Mouse (Mus musculus): Measurements from ENCODE around the gene Cep350.

Cep350 gene

DNA sequence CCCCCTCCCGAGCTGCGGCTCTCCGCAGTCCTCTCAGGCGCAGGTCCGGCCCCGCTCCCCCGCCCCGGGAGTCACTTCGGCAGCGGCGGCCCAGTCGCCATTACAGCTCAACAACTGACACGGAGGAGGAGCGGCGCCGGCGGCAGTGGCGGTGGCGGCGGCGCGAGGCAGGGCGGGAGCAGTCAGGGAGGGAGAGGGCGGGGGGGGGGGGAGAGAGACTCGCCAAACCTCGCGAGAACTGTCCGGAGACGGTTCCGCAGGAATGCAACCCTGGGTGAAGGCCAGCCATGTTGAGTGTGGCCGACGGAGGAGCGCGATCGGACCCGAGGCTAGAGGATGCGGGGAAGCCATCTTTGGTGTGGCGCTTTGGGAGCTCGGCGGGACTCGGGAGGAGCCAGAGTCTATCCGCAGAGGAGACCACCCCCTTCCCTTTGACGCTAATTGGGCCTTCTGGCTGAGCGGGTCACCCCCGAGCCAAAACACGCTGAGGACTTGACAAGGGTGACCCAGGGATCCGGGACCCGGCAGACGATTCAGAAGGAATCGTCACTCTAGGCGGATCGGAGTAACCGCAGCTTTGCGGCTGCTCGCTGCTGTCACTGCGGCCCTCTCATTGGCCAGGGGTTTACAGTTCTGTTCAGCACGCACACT, at the start of gene Cep350:
Gene Cep350, minus strand, starts transcription at position 188 of the 651 bp plus-strand sequence.
- H3K4me3 ChIP-seq (replicated peaks; ENCODE audit: low read length): peak within 1 kb of the TSS; percentile 98
- peaks cover 17% of the 10 kb centered on the region for H3K4me1 ChIP-seq (replicated peaks; ENCODE audit: low read depth, low read length)
- H3K27me3 ChIP-seq (ENCODE audit: insufficient read depth, low read length): no peaks in the 10 kb centered on the region
- no peaks in the 10 kb centered on the region for H3K9me3 ChIP-seq (ENCODE audit: low read length)
- H3K36me3 ChIP-seq (ENCODE audit: insufficient read depth, low read length): no peaks in the 10 kb centered on the region
- TF ChIP-seq CTCF (conservative IDR thresholded peaks at IDR 0.05; ENCODE audit: low read length) (no peak), NANOG (IDR thresholded peaks at IDR 0.05; ENCODE audit: borderline replicate concordance, low read length) (no peak), POU5F1 (IDR thresholded peaks at IDR 0.05; ENCODE audit: borderline replicate concordance, low read length) (no peak)

DNA sequence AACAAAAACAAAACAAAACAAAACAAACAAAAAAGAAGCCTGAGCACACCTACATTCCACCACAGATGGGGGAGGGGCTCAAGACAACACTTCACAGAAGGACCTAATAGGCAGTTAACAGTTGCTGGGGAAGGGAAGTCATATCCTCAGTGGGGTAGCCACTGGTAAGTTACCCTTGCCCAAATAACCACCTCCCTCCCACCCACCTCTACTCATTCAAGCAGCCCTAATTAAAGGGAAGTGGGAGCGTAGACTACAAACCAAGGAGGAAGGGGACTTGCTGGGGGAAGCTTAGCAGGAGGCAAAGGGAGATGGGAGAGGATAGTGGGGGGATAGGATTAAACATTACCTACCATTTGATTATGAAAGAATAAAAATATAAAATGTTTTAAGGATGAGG, 47.3 kb upstream of the Cep350 start:
- Histone ChIP-seq H3K9me3 (ENCODE audit: low read length) (no peaks in the 10 kb centered on the region), H3K36me3 (ENCODE audit: insufficient read depth, low read length) (peaks cover 36% of the 10 kb centered on the region), H3K4me3 (replicated peaks; ENCODE audit: low read length) (no peak overlapping the region), H3K27me3 (ENCODE audit: insufficient read depth, low read length) (no peaks in the 10 kb centered on the region), H3K4me1 (replicated peaks; ENCODE audit: low read depth, low read length) (peaks cover 11% of the 10 kb centered on the region; the same call in 1 of the 2 replicates)
- TF ChIP-seq CTCF (conservative IDR thresholded peaks at IDR 0.05; ENCODE audit: low read length): no peak

DNA sequence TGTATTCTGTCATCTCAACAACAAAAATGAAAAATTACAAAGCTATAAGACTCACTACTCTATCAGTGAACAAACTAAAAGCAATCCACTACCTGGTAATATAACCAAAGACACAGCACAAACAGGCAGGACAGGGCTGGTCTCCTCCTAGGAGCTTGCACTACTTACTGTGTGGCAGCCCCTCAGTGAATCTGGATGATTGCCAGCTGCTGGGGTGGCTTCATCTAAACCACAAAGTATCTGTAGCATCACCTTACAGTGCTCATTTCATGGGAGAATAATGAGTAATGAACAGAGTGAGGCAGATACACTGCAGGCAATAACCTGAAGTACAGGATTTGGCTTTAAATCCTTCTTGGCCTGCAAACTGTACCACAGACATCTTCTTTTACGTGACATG, 46.7 kb upstream of the Cep350 start:
- no peaks in the 10 kb centered on the region for H3K27me3 ChIP-seq (ENCODE audit: insufficient read depth, low read length)
- H3K4me3 ChIP-seq (replicated peaks; ENCODE audit: low read length): no peak overlapping the region

DNA sequence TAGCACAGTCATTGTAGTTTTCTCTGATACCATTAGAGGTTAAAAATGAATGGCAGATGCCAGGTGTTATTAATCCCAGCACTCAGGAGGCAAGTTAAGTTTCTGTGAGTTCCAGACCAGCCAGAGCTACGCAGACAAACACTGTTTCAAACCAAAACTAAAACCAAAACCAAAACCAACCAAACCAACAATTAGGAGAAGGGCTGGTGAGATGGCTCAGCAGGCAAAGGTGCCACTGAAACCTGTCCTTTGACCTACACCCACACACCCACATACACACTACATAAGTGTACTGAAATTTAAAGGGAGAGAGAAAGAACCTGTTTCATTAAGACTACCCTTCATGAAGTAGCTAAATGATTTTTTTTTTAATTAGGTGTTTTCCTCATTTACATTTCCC, 35.9 kb upstream of the Cep350 start:
- H3K4me3 ChIP-seq (replicated peaks; ENCODE audit: low read length): no peak overlapping the region
- H3K27me3 ChIP-seq (ENCODE audit: insufficient read depth, low read length): no peaks in the 10 kb centered on the region
- peaks cover 8% of the 10 kb centered on the region for H3K4me1 ChIP-seq (replicated peaks; ENCODE audit: low read depth, low read length)
- TF ChIP-seq CTCF (conservative IDR thresholded peaks at IDR 0.05; ENCODE audit: low read length): no peak
- no peak for TF ChIP-seq NANOG (IDR thresholded peaks at IDR 0.05; ENCODE audit: borderline replicate concordance, low read length)
- no peak for TF ChIP-seq POU5F1 (IDR thresholded peaks at IDR 0.05; ENCODE audit: borderline replicate concordance, low read length)
- H3K9me3 ChIP-seq (ENCODE audit: low read length): no peaks in the 10 kb centered on the region
- peaks cover 33% of the 10 kb centered on the region for H3K36me3 ChIP-seq (ENCODE audit: insufficient read depth, low read length)

More for the DNA sequence above, 46.7 kb upstream of the Cep350 start:
- H3K36me3 ChIP-seq (ENCODE audit: insufficient read depth, low read length): peaks cover 35% of the 10 kb centered on the region
- TF ChIP-seq CTCF (conservative IDR thresholded peaks at IDR 0.05; ENCODE audit: low read length): no peak
- peaks cover 9% of the 10 kb centered on the region; the same call in 1 of the 2 replicates for H3K4me1 ChIP-seq (replicated peaks; ENCODE audit: low read depth, low read length)
- H3K9me3 ChIP-seq (ENCODE audit: low read length): no peaks in the 10 kb centered on the region

DNA sequence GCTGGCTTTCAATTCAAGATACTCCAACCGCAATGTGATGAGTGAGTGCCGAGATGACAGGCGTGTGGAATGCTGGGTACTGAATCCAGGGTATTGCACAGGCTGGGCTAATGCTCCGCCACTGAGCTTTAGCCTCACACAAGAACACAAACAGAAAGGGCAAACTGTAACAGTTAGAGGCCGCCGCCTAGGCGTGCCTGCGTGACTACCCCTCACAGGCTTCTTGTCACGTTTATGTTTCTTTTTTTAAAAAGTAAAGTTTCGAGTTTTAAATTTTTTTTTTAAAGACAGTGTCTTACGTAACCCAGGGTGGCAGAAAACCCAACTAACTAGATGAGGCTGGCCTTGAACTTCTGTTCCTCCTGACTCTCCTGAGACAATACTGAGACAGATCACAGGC, 32.9 kb upstream of the Cep350 start:
- Histone ChIP-seq H3K4me1 (replicated peaks; ENCODE audit: low read depth, low read length) (peaks cover 14% of the 10 kb centered on the region), H3K9me3 (ENCODE audit: low read length) (no peaks in the 10 kb centered on the region), H3K27me3 (ENCODE audit: insufficient read depth, low read length) (no peaks in the 10 kb centered on the region), H3K36me3 (ENCODE audit: insufficient read depth, low read length) (peaks cover 16% of the 10 kb centered on the region), H3K4me3 (replicated peaks; ENCODE audit: low read length) (no peak overlapping the region)
- TF ChIP-seq NANOG (IDR thresholded peaks at IDR 0.05; ENCODE audit: borderline replicate concordance, low read length): no peak
- no peak for TF ChIP-seq CTCF (conservative IDR thresholded peaks at IDR 0.05; ENCODE audit: low read length)
- no peak for TF ChIP-seq POU5F1 (IDR thresholded peaks at IDR 0.05; ENCODE audit: borderline replicate concordance, low read length)

DNA sequence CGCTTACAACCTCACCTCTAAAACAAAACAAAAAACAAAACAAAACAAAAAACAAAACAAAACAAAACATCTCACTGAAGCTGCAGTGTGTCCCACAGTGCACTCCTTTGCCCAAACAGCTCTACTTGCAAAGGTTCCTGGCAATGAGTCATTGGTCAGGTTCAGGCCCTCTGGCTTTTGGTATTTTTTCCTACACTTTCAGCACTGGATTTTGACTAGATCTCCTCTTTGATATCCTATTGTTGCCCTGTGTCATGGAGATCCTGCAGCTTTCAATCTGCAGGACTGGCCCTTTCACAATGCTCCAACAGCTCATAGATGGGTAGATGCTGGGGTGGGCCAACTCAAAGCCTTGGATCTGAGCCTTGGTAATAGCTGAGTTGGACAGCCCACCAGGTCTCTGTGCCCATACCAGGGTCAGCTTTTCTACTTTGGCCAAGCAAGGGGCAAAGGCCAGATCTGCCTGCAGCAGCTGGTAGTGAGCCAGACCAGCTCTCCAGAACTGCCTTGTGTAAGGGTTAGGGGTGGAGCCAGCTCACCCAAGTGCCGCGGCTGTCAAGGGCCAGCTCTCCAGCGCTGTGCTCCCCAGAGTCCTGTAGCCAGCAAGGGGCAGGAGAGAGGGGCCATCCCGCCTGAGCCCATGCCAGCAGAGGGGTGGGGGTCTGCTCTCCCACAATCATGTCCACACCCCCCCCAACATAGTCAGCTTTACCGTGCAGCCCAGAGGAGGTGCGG, 30.3 kb upstream of the Cep350 start:
- no peaks in the 10 kb centered on the region for H3K9me3 ChIP-seq (ENCODE audit: low read length)
- TF ChIP-seq POU5F1 (IDR thresholded peaks at IDR 0.05; ENCODE audit: borderline replicate concordance, low read length): no peak
- TF ChIP-seq CTCF (conservative IDR thresholded peaks at IDR 0.05; ENCODE audit: low read length): no peak
- TF ChIP-seq NANOG (IDR thresholded peaks at IDR 0.05; ENCODE audit: borderline replicate concordance, low read length): no peak

DNA sequence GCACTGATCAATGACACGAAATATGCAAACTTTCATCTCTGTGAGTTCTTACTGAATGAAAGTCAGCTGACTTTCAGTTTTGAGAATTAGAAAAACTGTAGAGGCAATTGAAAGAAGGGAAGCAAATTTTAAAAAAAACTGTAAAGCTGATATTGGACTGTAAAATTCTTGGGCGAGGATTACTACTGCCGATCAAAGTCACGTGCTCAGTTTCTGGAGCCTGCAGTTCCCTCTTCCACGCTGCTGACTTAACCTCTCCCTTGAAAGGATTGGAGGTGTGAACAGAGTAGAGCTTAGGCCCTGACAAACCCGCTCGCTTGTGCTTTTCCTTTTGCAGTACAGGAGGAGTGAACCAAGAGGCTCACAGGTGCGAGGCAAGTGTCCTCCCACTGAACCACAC, 29.3 kb upstream of the Cep350 start:
- no peak overlapping the region for H3K4me3 ChIP-seq (replicated peaks; ENCODE audit: low read length)
- H3K9me3 ChIP-seq (ENCODE audit: low read length): no peaks in the 10 kb centered on the region
- TF ChIP-seq POU5F1 (IDR thresholded peaks at IDR 0.05; ENCODE audit: borderline replicate concordance, low read length) (no peak), CTCF (conservative IDR thresholded peaks at IDR 0.05; ENCODE audit: low read length) (no peak), NANOG (IDR thresholded peaks at IDR 0.05; ENCODE audit: borderline replicate concordance, low read length) (no peak)
- H3K27me3 ChIP-seq (ENCODE audit: insufficient read depth, low read length): no peaks in the 10 kb centered on the region
- peaks cover 12% of the 10 kb centered on the region for H3K4me1 ChIP-seq (replicated peaks; ENCODE audit: low read depth, low read length)
- peaks cover 11% of the 10 kb centered on the region for H3K36me3 ChIP-seq (ENCODE audit: insufficient read depth, low read length)

More for the DNA sequence above, 30.3 kb upstream of the Cep350 start:
- H3K36me3 ChIP-seq (ENCODE audit: insufficient read depth, low read length): peaks cover 16% of the 10 kb centered on the region
- peak overlapping the region; percentile 66 for H3K4me3 ChIP-seq (replicated peaks; ENCODE audit: low read length)
- H3K4me1 ChIP-seq (replicated peaks; ENCODE audit: low read depth, low read length): peaks cover 14% of the 10 kb centered on the region
- H3K27me3 ChIP-seq (ENCODE audit: insufficient read depth, low read length): no peaks in the 10 kb centered on the region

DNA sequence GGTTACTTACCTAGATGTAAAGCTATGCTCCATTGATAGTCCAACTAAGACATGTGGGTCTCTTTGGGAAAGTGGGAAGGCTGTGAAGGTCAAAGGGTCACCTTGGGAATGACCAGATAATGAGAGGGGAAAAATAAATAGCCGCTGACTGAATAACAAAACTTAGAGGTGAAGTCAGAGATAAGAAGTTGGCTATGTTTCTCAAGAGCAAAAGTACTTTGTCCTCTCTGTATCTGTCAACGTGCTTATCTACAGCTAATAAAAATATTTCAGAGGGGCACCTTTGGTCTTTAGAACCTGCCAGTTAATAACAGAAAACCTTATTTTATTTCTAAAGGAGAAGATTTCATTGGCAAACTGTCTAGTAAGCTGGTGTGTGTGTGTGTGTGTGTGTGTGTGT, 22.6 kb upstream of the Cep350 start:
- no peaks in the 10 kb centered on the region for H3K4me1 ChIP-seq (replicated peaks; ENCODE audit: low read depth, low read length)
- H3K36me3 ChIP-seq (ENCODE audit: insufficient read depth, low read length): no peaks in the 10 kb centered on the region
- H3K9me3 ChIP-seq (ENCODE audit: low read length): no peaks in the 10 kb centered on the region
- H3K27me3 ChIP-seq (ENCODE audit: insufficient read depth, low read length): no peaks in the 10 kb centered on the region
- no peak overlapping the region for H3K4me3 ChIP-seq (replicated peaks; ENCODE audit: low read length)
- TF ChIP-seq POU5F1 (IDR thresholded peaks at IDR 0.05; ENCODE audit: borderline replicate concordance, low read length): no peak
- TF ChIP-seq NANOG (IDR thresholded peaks at IDR 0.05; ENCODE audit: borderline replicate concordance, low read length): no peak
- no peak for TF ChIP-seq CTCF (conservative IDR thresholded peaks at IDR 0.05; ENCODE audit: low read length)
